Mouse (Mus musculus): Measurements from ENCODE around the gene Pkm.

Gene Pkm

DNA sequence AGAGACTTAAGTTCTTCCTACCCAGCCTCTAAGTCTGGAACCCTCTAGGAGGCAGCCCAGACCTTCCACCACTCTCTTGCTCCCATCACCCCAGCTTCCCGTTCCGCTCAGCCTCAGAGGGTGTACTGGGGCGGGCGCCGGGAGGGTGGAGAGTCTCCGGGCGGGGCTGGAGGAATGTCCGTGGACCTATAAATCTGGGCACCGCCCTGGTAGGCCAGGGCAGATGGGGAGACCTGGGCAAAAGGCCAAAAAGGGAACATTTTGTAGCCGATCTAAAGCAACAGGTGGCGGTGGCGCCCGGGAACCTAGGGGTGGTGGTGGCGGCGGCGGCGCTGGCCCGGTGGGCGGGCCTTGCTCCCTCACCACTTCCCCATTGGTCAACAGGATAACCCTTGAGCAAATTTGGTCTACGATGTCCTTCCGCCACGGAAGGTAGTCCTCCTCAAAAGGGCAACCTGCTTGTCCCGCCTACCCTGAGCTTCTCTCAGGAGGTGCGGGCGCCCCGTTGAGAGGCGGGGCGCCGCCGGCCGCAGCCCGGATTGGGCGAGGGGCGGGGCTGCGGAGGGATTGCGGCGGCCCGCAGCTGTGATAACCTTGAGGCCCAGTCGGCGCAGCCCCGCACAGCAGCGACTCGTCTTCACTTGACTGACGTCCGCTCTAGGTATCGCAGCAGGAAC, at the start of gene Pkm:
Gene Pkm, plus strand, starts transcription at position 411 of the 677 bp plus-strand sequence.
- peak; percentile 94 to 99 for DNase-seq (ENCODE audit: low spot score in 2 of 2)

DNA sequence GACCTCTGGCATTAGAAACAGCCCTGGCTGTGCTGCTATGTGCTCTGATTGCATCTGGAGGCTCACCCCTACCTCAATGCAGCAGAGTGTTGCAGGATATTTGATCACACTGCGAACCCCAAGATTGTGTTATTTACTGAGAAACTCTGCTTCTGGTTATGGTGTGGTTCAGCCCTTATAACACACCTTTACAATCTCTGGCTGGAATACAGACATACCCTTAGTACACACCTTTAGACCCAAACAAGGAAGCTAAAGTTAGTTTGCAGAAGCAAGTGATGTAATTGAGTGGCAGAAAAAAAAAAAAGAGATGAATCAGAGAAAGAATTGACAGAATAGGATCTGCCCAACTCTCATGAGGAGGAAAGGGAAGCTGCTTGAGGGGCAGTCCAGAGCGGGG, 45.2 kb upstream of the Pkm start:
- no peak for DNase-seq (ENCODE audit: low spot score in 2 of 2)

- no peak for DNase-seq (ENCODE audit: low spot score in 2 of 2)
Measured at GRCm38 (mm10) chr9:59615797-59616196, 40.4 kb upstream of the Pkm start.

DNA sequence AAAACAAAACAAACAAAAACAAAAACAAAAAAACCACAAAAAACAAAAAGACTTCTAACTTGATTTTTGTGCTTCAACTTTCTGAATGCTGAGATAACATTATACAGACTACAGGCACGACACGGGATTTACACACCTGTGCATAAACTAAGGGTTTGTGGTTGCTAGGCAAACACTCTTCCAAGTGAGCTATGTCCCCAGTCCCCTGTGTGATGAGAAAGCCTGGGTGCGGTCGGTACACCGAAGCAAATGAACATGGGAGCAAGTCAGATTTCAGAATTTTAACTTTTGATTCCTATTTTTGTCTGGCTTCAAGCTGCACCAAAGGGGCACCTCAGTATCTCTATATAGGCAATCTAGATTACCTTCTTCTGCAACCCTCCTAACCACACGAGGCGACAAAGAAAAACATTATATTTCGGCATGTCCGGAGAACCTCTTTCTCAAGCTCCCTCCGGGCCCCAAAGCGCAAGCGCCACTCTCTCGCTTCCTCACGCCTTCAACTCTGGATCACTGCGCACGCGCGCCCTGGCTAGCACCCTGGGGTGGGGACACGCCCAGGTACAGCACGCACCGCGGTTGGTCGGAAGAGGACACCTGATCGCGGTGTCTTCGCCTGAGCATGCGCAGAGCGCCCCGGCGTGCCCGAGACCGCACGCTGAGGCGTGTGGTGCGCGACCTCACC, 39.4 kb upstream of the Pkm start, which contains the start of gene Parp6:
Gene Parp6, plus strand, starts transcription at position 663 of the 685 bp plus-strand sequence.
- peak; percentile 98 to 99 for DNase-seq (ENCODE audit: low spot score in 2 of 2)

DNA sequence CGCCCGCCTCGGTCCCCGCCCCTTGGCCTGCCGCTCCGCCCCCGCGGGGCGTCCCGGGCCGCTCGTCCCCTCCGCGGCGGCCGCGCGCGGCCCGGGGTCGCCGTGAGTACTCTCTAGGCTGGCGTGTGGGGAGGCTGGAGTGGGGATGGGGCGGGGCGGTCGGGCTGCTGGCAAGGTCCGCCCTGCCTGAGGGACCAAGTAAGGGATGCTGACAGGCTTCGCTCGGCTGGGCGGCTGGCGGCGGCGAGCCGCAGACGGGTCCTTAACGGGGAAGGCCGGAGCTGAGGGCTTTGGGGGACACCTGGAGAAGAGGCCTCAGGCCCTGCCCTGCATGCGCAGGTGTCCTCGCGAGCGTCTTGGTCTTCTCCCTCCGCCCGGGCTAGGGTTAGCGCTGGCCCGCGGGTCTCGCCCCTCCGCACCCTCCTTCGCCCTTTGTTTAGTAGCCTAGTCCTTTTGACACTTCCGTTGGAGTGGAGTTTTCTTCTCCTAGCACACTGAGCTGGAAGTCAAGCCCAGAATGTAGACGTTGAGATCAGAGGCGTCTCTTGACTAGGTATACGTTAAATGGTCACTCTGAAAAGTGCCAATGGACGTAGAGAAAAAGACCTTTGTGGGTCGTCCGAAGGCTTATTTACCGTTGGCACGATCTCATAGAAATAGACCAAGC, 38.7 kb upstream of the Pkm start:
- DNase-seq (ENCODE audit: low spot score in 2 of 2): peak in 1 of 2 experiments; percentile 21

- no peak for DNase-seq (ENCODE audit: low spot score in 2 of 2)
Measured at GRCm38 (mm10) chr9:59638372-59638771, 17.8 kb upstream of the Pkm start.

GRCm38 (mm10) chr9:59639936-59640335, 16.2 kb upstream of the Pkm start:
- DNase-seq (ENCODE audit: low spot score in 2 of 2): no peak

- DNase-seq (ENCODE audit: low spot score in 2 of 2): no peak
Measured at GRCm38 (mm10) chr9:59641320-59641719, 14.8 kb upstream of the Pkm start.

DNA sequence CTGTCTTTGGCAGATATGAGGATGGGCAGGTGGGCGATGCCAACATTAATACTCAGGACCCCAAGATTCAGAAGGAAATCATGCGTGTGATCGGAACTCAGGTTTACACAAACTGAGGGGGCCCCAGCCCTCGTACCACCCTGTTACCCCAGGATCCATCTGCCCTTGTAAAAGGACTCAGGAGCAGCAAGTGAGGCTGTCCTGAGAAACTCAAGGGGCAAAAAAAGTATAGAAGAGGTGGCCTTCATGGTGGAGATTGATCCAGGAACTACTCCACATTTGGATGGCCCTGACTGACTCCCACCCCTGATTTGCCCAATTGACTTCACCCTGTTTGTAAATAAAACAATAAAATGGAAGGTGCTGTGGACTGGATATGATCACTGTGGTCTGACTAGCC, 6.3 kb upstream of the Pkm start:
- DNase-seq (ENCODE audit: low spot score in 2 of 2): no peak

DNA sequence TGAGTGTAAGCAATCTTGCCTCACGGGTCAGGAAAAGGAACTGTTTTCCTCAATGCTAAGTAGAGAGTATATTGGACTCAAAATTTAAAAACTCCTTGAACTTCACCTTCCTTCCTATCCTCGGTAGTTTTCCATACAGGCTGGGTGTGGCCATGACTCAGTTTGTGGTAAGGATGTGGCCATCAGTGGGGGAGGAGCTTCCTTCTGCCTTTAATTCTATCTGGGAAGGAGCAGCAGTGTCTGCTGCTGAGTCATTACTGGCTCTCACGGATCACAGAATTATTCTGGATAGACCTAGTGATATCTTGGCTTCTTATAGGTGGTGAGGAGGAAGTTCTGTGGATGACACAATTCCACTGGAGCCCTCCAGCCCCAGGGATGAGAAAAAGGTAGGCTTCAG, 2.8 kb upstream of the Pkm start:
- DNase-seq (ENCODE audit: low spot score in 2 of 2): peak in 1 of 2 experiments; percentile 54

DNA sequence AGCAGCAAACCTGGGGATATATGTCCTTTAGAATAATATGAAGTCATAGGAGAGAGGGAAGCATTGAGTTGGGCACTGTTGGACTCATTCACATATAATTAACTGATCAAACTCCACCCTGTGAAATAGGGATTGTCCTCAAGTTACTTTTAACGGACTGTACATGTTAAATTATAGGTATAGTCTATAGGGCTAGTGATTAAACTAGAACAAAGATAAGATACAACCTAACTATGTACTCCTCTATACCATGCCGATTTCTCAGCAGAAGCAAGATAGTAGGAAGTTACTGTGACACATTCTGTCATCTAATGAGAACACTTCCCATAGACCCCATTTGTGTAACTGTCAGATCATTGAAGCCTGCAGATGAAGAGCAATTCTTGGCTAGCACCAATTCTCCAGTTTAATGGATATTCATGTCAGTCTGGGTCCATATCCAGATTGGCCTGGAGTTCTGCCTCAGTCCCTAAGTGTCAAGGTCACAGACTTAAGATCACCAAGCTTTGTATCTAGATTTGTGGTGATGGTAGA, 1.7 kb upstream of the Pkm start:
- no peak for DNase-seq (ENCODE audit: low spot score in 2 of 2)

GRCm38 (mm10) chr9:59656635-59657617, 758 bp downstream of the Pkm start:
- peak in 1 of 2 experiments; percentile 79 for DNase-seq (ENCODE audit: low spot score in 2 of 2)

GRCm38 (mm10) chr9:59658146-59658545, 2.0 kb downstream of the Pkm start:
- no peak for DNase-seq (ENCODE audit: low spot score in 2 of 2)

GRCm38 (mm10) chr9:59659036-59660026, 3.2 kb downstream of the Pkm start:
- DNase-seq (ENCODE audit: low spot score in 2 of 2): peak in 1 of 2 experiments; percentile 87

DNA sequence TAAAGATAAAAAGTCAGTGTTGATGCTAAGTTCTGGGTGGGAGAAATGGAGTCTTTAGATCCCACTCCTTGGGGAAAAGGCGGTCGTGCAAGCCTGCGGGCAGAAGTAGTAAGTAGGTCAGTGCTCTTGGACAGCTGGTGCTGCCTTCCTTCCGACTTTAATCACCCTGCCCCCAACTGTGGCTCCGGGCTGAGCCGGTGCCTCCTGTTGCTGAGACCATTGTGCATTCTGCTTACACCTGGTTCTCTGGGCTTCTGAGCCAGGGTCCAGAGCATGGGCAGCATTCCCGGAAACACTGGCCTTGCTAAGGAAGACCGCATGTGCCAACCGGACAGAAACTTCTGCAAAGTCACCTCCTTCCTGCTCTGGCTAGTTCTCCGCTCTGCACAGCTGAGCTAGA, 4.3 kb downstream of the Pkm start:
- DNase-seq (ENCODE audit: low spot score in 2 of 2): no peak

GRCm38 (mm10) chr9:59661298-59661975, 5.3 kb downstream of the Pkm start:
- no peak for DNase-seq (ENCODE audit: low spot score in 2 of 2)

DNA sequence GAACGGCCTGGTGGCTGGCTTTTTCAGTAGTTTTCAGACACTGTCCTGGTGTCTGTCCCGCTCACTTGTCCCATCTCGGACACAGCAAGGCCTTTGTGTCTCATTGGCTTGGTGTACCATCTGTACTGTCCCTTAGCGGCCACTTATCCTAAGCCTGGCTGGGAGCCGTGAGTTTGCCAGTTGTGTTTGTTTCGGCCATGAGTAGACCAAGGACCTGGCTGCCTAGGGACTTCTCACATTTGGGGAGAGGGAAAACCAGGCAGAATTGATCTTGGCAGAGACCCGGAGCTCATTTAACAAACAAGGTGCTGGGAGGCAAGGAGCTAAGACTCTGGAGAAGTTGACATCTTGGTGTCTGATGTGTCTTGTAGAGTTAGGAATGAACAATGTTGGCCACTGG, 7.1 kb downstream of the Pkm start:
- DNase-seq (ENCODE audit: low spot score in 2 of 2): no peak

DNA sequence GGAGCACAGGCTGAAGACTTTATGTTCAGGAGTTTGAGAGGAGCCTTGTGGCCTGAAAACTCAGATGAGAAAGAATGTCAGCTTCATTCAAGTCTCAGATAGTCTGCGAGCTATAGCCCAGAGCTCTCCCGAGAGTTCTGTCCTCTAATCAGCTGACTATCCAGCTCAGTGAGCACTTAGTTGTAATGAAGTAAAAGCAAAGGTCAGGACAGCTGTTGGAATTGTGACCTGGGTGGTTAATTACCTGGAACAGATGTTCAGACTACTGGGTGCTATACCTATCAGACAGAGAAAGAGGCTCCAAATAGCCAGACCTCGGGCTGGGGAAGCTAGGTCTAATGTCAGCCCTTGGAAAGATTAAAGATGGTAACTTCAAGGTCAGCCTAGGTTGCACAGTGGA, 7.8 kb downstream of the Pkm start:
- no peak for DNase-seq (ENCODE audit: low spot score in 2 of 2)

- no peak for DNase-seq (ENCODE audit: low spot score in 2 of 2)
Measured at GRCm38 (mm10) chr9:59664664-59665256, 8.6 kb downstream of the Pkm start.
